Mouse (Mus musculus): ENCODE results near the gene Tmem205.

Tmem205 gene

GRCm38 (mm10) chr9:21927208-21927753 is at the start of gene Tmem205, which contains the start of gene Ccdc159:
Tmem205 (minus strand) TSS chr9:21927556.
Ccdc159 (plus strand) TSS chr9:21927471.
- peak; percentile 86 to 94 for DNase-seq (ENCODE audit: low spot score in 2 of 2)

GRCm38 (mm10) chr9:21976626-21977175 is 49.3 kb upstream of the Tmem205 start:
- no peak for DNase-seq (ENCODE audit: low spot score in 2 of 2)

GRCm38 (mm10) chr9:21969304-21969703 is 41.9 kb upstream of the Tmem205 start:
- DNase-seq (ENCODE audit: low spot score in 2 of 2) = no peak

GRCm38 (mm10) chr9:21968883-21969282 is 41.5 kb upstream of the Tmem205 start:
- DNase-seq (ENCODE audit: low spot score in 2 of 2) = no peak

GRCm38 (mm10) chr9:21963417-21963816 is 36.1 kb upstream of the Tmem205 start, which contains the start of gene Epor:
Epor (minus strand) TSS chr9:21963506.
- peak in 1 of 2 experiments; percentile 57 for DNase-seq (ENCODE audit: low spot score in 2 of 2)

- peak; percentile 23 to 69 for DNase-seq (ENCODE audit: low spot score in 2 of 2)
Observed at GRCm38 (mm10) chr9:21962416-21963059, 35.2 kb upstream of the Tmem205 start.

- no peak for DNase-seq (ENCODE audit: low spot score in 2 of 2)
Observed at GRCm38 (mm10) chr9:21962010-21962409, 34.7 kb upstream of the Tmem205 start.

GRCm38 (mm10) chr9:21961366-21961980 is 34.1 kb upstream of the Tmem205 start:
- DNase-seq (ENCODE audit: low spot score in 2 of 2) = no peak

GRCm38 (mm10) chr9:21960558-21961208 is 33.3 kb upstream of the Tmem205 start:
- no peak for DNase-seq (ENCODE audit: low spot score in 2 of 2)

- DNase-seq (ENCODE audit: low spot score in 2 of 2) = no peak
Observed at GRCm38 (mm10) chr9:21960135-21960534, 32.8 kb upstream of the Tmem205 start.

- no peak for DNase-seq (ENCODE audit: low spot score in 2 of 2)
Observed at GRCm38 (mm10) chr9:21959244-21959643, 31.9 kb upstream of the Tmem205 start.

GRCm38 (mm10) chr9:21958372-21958771 is 31.0 kb upstream of the Tmem205 start:
- no peak for DNase-seq (ENCODE audit: low spot score in 2 of 2)

- DNase-seq (ENCODE audit: low spot score in 2 of 2) = peak; percentile 98 to 99
Observed at GRCm38 (mm10) chr9:21955570-21956281, 28.4 kb upstream of the Tmem205 start, which contains the start of gene Swsap1. Swsap1 (plus strand) TSS chr9:21955755.

- DNase-seq (ENCODE audit: low spot score in 2 of 2) = no peak
Observed at GRCm38 (mm10) chr9:21955225-21955569, 27.8 kb upstream of the Tmem205 start.

- DNase-seq (ENCODE audit: low spot score in 2 of 2) = no peak
Observed at GRCm38 (mm10) chr9:21954635-21955034, 27.3 kb upstream of the Tmem205 start.

GRCm38 (mm10) chr9:21953600-21953999 is 26.2 kb upstream of the Tmem205 start:
- no peak for DNase-seq (ENCODE audit: low spot score in 2 of 2)

GRCm38 (mm10) chr9:21951977-21952376 is 24.6 kb upstream of the Tmem205 start:
- DNase-seq (ENCODE audit: low spot score in 2 of 2) = no peak

GRCm38 (mm10) chr9:21950322-21950721 is 23.0 kb upstream of the Tmem205 start:
- DNase-seq (ENCODE audit: low spot score in 2 of 2) = peak; percentile 67 to 69

- no peak for DNase-seq (ENCODE audit: low spot score in 2 of 2)
Observed at GRCm38 (mm10) chr9:21948790-21949189, 21.4 kb upstream of the Tmem205 start.

GRCm38 (mm10) chr9:21948146-21948545 is 20.8 kb upstream of the Tmem205 start:
- no peak for DNase-seq (ENCODE audit: low spot score in 2 of 2)

GRCm38 (mm10) chr9:21947540-21948130 is 20.3 kb upstream of the Tmem205 start:
- DNase-seq (ENCODE audit: low spot score in 2 of 2) = no peak
